Mouse (Mus musculus): ENCODE measurements around the gene Pde4b. TPM values are rescaled to one million over a fixed set of nuclear protein-coding genes. Genes with fewer than 3 reads are reported as not detected.
"Not testable (repeated sequence)": the region's sequence is repeated elsewhere in the genome, so short reads cannot be mapped to it uniquely, and the experiment has no call there.

Gene Pde4b
- total RNA-seq, 2 experiments from 2014 or later, result 60.0 to 67.1 TPM

DNA sequence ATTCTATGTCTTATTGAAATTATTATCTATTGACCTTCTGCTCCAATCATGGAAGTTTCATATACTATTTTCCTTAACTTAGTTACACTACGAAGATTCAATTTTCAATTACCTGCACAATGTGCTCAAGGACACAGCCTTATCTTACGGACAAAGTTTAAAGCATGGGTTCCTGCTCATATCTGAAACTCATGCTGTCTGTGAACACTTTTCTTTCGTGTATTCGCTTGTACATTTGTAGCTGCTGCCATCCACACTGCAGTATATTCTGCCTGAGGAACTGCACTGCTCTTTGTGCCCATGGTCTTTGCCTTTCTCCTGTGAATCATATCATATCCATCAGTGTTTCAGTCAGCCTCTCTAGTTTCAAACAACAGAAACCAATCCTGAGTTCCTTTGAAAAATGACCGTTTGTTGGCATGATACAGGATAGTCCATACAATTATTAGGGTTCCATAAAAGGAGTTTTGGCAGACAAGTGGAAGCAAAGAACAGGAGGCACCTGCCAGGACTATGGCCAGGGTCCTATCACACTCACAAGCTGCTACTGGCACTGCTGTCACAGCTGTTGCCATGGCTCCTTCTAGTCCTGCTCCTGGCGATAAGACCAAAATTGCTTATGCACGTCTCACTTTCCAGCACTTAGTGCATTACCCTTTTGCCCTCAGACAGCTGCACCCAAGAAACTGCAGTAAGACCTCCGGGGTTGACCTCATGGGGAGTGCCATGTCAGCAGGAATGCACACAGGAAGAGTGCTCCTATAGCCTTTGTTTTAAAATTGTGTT lies 359.0 kb downstream of the Pde4b start:
- DNase-seq (ENCODE audit: low spot score in 2 of 2), result no peak

DNA sequence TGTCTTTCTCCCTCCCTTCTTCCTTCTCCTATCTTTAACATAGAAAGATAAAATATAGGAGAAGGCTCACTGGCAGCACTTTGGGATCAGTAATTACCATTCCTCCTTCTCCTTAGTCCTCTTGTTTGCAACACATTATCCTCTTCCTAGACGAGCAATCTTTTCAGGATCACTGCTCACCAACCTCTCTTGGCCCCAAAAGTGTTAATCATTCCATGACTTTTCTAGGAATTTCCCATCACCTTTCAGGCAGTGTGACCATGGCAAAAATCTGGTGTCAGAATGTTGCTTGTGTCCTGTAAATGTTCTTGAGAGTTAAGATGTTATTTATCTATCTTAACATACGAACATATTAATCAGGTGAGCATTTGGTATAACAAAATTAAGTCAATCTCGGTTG lies 369.1 kb downstream of the Pde4b start:
- DNase-seq (ENCODE audit: low spot score in 2 of 2), result no peak

DNA sequence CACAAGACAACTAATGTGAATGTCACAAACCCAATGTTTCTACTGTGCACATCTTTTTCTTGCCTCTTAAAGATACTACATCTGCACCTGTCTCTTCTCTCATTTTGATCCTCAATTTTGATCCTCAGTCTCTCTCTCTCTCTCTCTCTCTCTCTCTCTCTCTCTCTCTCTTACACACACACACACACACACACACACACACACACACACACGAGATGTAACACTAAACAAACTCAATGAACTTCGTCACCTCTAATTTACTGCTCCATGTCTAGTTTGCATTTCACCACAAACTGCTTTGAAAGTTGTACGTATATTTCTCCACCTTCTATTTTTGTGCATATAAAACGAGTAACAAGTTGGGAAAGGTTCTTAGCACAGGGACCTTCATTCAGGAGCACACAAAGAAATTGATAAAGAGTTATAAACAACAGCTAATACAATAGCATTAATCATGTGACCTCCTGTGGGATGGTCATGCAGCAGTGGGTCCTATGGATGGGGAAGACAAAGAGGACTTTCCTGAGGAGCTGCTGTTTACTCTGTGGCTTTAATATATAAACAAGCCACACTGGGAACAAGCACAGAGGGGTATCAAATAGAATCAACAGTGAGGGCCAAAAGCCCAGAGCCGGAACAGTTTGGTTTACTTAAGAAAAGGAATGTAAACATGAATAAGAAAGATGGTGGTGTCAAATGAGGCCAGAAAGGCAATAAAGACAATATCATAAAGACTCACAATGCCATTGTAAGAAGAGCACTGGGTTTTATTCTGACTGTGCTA lies 372.1 kb downstream of the Pde4b start:
- DNase-seq (ENCODE audit: low spot score in 2 of 2), result no peak

DNA sequence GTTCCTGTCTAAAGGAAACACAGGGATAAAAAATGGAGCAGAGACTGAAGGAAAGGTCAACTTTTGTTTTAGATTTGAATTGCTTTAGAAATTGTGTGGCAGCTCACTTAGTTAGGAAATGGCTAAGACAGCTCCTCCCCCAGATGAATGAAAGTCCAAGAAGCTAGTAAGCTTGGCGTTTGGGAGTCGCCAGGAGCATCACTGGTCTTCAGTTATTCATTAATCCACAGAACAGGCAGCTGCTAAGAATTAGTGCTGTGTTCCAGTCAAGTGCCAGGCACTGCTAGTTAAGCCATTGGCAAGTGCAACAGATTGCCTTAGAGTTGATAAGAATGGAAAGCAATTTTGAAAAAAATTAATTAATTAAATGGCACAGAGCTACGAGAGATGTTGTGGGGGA lies 390.8 kb downstream of the Pde4b start:
- no peak for DNase-seq (ENCODE audit: low spot score in 2 of 2)

DNA sequence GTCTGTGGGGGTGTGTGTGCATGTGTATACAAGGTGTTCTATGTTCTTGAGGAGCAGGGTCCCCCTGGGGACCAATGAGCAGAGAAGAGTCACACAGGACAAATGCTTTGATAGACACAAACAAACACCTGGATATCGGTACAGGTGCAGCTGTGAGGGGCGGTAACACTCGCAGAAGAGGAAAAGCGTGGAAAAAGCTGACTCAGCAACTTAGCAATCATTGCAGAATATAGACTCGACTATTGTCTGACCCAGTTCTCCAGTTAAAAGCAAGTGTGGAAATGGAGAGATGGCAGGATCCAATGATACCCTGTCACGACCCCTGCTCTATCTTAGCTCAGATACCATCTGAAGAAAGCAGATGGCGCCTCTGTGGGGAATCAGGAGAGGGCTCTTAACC lies 391.5 kb downstream of the Pde4b start:
- DNase-seq (ENCODE audit: low spot score in 2 of 2), result no peak

DNA sequence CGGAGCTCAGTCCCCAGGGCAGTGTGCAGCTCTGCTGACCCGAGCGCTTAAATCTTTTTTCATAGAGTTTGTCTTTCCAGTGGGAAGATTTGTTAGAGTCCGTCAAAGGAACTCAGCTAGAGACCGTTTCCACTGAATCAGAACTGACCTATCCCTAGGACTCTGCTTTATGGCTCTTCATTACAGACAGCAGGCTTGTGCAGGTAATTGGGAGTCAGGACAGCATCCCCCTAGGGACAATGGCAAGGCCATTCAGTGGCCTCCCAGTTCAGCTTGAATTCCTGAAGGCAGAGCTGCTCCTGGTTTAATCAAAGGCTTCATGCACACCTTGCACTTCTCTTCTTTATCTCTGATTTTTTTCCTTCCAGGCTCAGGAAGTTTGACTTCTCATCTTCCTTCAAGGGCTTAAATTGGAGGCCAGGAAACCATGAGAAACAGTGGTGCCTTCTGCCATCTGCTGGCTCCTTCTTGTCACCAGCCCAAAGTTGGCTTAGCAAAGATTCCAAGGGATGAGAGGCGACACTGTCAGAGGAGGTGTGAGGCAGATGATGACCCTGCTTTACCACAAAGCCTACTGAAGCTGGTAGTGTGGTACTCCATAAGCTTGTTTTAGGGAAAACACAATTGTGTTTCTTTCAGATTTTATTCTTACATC lies 393.6 kb downstream of the Pde4b start:
- peak; percentile 45 to 62 for DNase-seq (ENCODE audit: low spot score in 2 of 2)

DNA sequence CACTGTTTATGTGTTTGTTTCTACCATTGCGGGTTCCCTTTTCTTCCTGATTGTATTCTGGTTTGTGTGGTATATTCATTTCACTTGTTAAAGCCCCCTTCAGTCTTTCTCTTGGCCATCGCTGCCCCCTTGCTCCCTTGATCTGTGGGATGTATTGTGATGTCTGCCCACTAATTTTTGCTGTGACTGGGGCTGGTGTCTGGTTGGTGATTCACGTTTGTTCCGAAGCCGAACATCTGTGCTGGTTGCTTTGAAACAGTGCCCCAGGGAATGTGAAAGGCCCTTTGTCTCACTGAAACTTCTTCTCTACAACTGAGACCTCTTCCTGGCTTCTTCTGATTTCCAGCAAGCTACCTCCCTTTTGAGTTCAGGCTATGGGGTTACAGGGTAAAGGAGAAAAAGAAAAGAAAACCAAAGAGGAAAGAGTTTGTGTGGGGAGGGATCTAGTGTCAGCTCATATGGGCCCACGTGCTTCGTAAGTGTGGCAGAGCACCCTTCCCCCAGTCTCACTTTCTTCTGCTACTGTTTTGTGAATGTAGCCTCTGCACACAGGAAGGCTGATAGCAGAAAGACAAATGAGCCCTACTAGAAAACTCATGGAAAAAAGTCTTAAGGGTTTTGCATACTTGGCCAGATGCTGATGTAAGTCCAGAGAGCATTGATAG lies 396.1 kb downstream of the Pde4b start:
- DNase-seq (ENCODE audit: low spot score in 2 of 2), result no peak

DNA sequence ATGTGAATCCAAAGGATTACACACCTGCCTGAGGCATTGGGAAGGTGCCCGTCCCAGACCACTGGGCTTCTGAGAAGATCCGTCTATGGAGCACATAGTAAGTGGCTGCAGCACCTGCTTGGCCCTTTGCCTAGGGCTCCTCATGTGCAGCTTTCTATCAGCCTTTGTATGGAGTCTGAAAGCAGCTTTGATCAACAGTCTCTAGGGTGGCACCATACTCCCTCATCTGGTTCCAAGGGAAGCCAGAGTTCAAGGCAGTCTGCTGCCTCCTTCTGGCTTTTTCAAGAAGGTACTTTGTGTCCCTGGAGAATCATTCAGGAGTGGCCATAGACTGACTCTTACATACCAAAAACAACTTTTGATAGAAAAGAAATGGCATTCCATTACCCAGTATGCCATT lies 397.4 kb downstream of the Pde4b start:
- no peak for DNase-seq (ENCODE audit: low spot score in 2 of 2)

DNA sequence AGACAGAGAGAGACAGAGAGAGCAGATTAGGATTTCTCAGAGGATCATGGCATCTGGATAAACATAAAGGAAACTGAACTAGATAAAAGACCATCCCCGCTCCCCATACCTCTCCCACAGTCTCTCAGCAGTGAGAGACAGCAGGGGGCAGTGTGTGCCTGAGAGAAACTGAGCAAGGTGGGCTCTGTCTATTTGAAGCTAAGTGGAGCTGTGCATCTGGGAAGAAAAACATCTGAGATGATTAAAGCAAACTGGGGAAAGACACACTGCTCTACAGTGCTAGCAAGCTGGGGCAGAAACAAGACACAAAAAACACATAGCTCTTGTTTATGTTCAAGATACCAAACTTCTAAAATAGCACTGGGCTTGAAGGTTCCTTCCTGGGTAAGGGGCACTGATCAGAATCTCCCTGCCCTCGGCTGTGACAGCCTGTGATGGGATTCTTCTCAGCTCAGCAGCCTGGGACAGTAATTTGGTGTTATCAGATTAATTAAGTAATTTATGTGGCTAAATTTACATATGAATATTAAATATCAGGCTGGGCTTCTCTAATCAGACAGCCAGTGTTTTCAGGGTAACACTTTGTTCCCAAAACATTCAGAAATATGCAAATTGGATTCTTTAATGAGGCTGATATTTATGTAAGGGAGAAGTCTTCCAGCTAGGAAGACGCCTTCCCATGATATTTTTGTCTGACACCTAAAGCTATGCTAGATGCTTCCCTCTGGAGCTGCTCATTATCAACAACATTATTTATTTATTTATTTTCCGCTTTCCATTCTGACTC lies 399.0 kb downstream of the Pde4b start:
- DNase-seq (ENCODE audit: low spot score in 2 of 2), result peak in 1 of 2 experiments; percentile 48

DNA sequence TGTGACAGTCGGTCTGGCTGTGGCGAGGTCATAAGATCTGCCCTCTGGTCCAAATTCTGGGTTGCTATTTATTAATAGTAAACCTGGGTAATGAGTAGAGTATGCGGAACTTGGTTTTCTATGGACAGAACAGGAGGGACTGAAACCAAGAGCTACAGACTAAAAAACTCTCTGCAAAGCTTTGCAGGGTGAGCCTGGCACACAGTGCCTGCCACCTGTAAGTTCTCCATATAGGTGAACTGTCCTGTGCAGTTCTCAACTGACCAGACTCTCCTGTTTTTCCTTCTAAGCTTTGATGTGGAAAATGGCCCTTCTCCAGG lies 399.5 kb downstream of the Pde4b start:
- no peak for DNase-seq (ENCODE audit: low spot score in 2 of 2)

DNA sequence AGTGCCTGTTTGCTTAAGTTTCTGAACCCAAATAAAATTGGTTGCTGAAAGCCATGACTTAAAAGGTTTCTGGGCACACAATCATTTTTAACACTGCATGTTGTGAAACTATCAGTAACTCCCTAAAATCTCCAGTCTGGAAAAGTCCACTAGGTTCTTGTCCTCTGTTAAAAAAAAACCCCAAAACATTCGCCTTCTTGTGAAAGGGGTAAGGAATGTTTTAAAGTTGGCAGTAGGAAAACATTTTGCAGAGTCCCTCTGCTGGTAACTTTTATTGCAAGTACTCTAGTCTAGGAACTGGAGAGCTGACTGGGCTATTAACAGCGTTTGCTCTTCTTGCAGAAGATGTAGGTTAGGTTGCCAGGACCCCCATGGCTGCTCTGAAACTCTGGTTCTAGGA lies 400.7 kb downstream of the Pde4b start:
- DNase-seq (ENCODE audit: low spot score in 2 of 2), result no peak

DNA sequence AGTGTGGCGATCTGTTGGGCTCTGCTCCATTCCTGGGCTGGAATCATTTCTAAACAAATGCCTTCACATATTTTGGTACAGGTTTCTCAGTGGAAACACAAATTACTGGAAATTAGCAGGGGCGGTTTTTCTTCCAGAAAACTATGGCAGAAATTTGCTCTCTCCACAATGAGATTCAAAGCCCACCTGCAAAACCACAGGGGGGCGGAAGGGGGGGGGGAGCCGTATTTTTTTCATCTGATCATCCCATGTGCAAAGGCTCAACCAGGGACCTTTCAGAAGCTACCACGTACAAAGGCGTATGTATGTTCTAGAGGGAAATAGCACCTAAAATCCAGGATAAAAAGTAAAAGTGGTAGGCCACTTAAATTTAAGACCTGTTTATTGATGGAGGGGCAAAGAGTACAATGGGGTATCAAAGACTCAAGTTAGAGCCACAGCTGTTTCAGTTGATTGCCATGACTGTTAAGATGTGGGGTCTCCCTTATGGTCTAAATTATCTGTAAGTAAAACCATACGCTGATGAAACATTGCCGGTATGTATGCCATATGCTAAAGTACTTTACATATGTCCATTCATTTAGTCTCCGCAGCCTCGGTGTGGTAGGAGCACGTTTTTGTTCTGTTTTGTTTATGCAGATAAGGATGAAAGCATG lies 404.3 kb downstream of the Pde4b start:
- DNase-seq (ENCODE audit: low spot score in 2 of 2), result no peak

DNA sequence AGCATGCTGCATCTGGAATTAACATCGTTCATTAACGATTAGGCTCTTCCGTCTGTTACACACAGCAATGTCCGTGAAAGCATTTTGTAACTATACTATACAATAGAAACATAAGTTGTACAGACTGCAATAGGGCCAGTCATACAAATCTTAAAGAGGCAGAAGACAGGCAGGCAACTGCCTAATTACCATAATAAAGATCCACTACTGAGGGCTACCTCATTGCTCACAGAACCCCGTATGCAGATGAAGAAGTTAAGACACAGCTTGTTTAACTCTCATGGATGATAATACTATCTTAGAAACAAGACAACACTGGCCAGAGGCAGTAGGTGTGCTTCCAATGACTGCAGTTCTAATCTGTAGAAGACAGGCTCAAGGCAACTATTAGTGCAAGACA lies 405.6 kb downstream of the Pde4b start:
- DNase-seq (ENCODE audit: low spot score in 2 of 2), result no peak

DNA sequence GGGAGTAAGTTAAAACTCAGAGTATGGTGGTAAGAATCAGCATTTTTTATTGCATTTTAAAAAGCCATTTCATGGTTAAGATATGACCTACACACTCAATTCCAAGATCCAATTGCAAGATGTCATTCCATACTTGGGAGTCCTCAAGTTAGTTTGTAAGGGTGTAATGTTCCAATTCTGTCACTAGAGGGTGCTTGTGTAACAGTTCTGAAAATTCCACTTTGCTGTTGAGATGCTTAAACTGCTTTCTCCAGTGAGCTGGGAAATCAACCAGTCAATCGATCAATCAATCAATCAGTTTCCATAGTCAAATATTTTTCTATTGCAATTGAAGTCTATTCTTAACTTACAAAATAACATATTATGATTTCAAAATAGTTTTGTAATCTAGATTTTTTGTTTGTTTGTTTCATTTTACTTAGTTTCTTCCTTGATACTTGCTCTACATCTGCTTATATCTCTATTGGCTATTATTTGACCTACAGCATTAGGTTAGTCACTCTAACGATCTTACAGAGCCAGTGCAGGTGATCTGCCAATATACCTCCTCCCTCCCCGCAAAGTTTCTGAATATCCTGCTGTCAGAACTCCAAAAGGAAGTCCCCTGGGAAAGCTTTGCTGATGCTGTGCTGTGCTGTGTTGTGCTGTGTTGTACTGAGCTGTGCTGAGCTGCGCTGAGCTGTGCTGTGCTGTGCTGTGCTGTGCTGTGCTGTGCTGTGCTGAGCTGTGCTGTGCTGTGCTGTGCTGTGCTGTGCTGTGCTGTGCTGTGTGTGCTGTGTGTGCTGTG lies 406.2 kb downstream of the Pde4b start:
- no peak for DNase-seq (ENCODE audit: low spot score in 2 of 2)

DNA sequence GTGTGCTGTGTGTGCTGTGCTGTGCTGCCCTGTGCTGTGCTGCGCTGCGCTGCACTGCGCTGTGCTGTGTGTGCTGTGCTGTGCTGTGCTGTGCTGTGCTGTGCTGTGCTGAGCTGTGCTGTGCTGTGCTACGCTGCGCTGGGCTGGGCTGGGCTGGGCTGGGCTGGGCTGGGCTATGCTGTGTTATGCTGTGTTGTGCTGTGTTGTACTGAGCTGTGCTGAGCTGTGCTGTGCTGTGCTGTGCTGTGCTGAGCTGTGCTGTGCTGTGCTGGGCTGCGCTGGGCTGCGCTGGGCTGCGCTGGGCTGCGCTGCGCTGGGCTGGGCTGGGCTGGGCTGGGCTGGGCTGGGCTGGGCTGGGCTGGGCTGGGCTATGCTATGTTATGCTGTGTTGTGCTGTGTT lies 406.9 kb downstream of the Pde4b start:
- not testable (repeated sequence) for DNase-seq (ENCODE audit: low spot score in 2 of 2)

DNA sequence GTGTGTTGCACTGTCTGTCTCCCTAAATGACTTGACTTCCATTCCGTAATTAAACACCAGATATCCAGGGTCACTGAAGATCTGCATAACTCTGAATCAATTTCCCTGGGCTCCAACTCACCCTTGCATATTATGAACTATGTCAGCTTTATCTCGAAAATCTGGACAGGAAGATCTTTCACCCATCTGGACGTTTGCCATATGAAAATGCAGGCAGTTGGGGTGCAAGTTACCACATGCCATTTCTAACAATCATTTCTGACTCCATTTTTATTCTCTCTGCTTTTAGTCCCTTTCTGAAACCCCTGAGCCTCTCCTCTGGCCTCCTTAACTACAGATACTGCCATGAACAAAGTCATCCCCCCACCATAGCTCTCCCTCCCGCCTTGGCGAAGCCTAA lies 407.7 kb downstream of the Pde4b start:
- DNase-seq (ENCODE audit: low spot score in 2 of 2), result no peak

DNA sequence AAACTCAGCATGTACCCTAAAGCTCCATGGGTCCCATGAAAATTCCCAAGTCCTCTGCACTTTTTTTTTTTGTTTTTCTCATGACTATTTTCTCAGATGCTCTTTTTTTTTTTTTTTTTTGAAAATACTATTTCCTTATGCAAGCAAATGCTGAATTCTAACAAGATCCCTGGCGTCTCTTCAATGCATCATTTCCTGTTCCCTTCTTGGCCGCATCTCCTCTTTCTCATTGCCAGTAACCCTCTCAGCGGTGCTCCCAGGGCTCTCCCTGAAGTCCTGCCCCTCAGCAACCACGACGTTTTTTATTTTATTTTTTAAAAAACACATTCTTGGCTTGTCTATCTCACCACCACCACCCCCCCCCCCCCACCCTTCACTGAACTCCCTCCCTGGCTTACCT lies 408.1 kb downstream of the Pde4b start:
- DNase-seq (ENCODE audit: low spot score in 2 of 2), result no peak

DNA sequence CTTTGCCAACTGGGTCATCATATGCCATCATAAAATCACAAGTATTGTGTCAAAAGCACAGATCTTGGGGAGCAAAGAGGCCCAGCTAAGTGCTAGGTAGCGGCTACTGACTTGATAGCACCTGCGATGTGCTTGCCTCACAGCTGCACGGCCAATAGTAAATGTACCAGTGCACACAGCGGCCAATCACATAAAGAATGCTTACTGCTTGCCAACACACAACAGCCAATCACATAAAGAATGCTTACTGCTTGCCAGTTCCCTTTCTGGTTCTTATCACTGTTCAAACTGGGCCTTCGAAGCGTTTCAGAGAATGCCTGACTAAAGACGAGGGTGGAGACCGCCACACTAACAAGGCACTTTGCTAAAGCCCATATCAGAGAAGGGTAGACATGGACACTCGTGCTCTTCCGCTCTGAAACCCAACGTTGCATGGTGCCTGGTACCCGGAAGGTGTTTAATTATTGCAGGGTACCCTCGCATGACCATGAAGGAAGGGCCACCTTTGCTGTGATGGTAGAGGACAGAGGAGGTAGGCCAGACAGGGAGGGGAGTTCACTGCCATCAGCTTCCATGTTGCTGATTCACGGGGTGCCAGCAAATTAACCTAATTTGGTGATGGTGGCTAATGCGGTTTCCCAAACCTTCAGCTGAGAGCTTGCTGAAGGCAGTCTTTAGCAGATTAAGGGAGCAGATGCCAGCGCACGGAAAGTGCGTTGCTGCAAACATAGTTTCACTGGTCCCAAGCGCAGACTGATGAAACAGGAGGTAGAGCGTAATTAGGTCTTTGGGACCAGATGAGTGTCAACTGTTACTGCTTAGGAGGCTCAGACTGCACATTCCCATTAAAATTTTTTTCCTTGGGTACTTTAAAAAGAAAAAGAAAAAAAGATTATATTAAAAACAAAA lies 409.2 kb downstream of the Pde4b start:
- DNase-seq (ENCODE audit: low spot score in 2 of 2), result peak; percentile 54 to 57

DNA sequence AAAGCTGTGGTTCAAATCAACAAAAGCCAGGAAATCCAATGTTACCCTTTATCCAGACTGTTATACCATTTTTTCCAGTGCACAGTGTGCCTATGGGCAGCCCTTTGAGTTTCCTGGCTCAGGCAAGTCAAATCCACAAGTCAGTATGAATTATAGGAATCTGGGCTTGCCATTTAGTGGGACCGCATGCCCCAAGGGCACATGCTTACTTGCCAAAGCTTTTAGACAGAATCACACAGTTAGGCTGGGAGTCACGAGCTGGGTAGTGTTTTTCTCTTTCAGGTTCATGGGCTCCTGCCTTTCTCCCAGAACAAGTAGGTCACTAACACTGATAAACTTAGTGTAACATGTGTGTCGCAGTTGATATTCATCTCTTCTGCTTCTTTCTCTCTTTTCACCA lies 409.9 kb downstream of the Pde4b start:
- no peak for DNase-seq (ENCODE audit: low spot score in 2 of 2)

Data from layer of hippocampus, postnatal 10 days (tissue).